Mouse (Mus musculus): ENCODE data around the gene Slc17a7. TPM values are rescaled to one million over a fixed set of nuclear protein-coding genes. Genes with fewer than 3 reads are reported as not detected.
"Not testable (repeated sequence)": the region's sequence is repeated elsewhere in the genome, so short reads cannot be mapped to it uniquely, and the experiment has no call there.

Slc17a7 gene
- total RNA-seq, 4 experiments from 2014 or later: 0.46 to 1.1 (median 0.65) TPM

DNA sequence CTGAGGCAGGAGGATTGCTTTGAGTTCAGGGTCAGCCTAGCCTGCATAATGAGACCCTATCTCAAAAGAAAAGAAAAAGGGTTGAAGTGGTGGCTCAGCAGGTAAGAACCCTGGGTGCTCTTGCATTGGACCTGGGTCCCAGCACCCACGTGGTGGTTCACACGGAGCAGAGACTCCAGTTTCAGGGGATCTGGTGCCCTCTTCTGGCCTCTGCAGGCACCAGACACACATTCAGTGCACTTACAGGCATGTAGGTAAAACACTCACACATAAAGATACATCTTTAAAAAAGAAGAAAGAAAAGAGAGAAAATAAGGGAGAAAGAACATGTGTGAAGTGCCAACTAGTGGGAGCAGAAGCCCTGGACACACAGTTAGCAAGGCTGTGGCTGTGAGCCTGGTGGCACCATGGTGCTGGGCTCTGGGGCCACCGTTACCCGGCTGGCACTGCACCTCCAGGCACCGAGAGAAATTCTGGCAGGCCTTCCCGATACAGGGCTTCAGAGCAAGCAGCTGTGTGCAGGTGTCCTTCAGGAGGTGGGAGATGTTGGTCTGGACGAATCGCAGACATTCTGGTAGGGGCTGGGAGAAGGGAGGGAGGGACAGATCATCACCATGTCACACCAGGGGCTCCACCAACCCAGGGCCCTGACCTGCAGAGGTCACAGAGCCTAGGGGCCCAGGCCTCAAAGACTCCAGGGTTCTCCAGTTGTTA is 30.1 kb upstream of the Slc17a7 start:
- DNase-seq: no peak

DNA sequence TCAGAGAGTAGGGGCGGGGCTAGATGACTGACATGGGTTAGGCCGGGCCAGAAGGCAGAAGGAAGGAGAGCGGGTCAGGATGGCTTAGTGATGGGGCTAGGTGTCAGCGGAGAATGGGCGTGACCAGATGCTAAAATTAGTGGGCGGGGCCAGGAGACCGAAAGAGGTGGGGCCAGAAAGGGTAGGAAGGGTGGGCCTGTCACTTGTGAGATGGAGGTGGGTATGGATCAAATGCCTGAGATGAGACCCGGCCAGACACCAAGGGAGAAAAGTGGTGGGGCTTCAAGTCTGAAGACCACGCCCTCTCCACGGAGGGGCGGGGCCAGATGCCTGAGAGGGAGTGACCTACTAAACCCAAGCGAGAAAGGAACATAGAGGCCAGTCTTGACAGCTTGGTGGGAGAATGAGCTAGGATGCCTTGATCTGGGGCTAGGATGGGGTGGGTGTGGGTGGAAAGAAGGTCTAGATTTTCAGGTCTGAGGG is 29.2 kb upstream of the Slc17a7 start:
- no peak for DNase-seq

DNA sequence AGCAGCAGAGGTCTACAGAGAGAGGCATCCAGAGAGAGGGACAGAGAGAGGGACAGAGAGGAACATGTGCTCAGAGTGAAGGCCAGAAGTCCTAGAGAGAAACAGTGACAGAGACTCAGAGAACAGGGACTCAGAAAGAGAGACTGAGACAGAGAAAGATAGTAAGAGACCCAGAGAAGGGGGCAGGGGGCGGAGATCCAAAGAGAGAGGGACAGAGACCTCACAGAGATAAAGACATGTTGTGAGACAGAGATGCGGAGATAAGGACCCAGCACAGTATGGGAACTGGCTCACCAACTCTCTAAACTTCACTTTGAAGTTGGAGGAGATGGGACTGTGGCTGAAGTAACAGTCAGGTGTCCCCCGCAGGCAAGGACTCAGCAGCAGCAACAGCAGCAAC is 28.4 kb upstream of the Slc17a7 start:
- no peak for DNase-seq

DNA sequence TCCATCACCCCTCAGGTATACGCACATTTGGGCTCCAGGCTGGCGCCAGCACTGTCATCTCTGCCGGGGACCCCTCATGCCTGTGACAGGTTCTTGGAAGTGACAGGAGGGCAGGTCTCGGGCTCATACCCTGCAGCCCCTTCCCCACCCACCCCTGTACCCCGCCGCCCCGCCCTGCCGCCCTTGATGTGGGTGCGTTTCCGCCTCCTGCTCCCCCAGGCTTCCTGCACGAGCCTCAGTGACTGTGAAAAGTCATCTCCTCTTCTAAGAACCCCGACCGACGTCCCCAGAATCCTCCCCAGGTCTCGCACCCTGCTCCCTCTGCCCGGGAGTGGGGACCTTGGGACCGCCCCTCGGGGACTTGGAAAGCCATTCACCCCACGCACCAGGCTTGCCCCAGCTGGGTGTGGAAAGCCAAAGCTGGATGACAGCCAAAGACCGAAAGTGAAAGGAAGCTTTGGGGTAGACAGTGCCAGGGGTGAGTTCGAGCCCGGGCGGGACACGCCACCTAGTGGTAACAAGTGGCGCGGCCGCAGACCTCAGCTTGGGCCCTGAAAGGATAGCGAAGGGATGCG is 27.7 kb upstream of the Slc17a7 start, which contains the start of the genes Gm45713 and Flt3l:
TSS of gene Gm45713 (minus strand) at position 239 of the 575 bp plus-strand sequence.
TSS of gene Flt3l (minus strand) at position 440 of the 575 bp plus-strand sequence.
- DNase-seq: peak; percentile 92

DNA sequence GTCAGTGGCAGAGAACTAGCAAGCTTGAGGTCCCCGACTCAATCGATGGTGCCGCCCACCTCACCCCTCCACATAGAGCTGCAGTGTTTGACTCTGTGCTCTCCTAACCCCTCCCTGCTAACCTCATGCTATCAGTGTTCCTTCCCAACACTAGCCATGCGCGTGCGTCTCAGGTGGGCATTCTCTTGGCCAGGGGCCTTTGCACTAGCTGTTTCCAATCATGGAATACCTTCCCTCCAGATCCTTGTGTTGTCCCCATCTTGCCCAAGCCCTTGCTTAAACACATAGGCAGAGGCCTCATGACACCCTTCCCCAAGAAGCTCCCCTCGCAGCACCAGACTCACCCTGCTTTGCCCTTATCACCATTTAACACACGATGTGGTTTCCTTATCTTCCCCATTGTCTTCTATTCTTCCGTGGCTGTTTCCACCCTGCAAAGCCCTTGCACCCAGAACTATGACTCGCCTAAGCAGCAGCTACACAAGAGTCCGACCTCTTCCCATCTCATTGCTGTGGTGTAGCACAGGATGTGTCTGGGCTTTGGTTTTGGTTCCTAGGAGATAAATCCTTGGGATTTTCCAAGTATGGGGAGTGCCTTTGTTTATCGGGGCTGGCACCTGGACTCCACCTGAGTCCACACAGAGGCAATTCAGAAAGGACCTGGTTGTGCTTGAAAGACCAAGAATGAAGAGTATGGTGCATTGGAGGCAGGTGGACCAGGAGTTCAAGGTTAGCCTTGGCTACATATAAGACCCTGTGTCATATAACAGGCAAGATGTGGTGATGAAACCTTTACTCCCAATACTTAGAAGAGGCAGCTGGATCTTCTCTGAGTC is 26.4 kb upstream of the Slc17a7 start:
- no peak for DNase-seq

DNA sequence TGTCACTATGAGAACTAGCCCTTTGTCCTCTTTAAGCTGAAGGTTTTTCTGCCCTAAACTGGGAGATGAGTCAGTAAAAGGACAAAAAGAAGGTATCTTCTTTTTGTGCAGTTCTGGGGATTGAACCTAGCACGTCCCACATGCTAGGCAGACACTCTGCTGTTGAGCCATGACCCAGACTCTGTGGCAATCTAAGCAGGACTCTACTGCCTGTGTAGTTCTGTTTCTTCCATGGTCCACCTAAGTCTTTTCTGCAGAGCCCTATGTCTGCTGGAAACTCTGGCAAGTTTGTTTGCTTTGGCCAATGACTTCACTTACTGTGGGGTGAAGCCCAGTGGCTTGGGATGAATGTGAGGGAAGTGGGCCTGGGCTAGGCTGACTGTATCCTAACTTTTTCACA is 25.3 kb upstream of the Slc17a7 start:
- DNase-seq: no peak

DNA sequence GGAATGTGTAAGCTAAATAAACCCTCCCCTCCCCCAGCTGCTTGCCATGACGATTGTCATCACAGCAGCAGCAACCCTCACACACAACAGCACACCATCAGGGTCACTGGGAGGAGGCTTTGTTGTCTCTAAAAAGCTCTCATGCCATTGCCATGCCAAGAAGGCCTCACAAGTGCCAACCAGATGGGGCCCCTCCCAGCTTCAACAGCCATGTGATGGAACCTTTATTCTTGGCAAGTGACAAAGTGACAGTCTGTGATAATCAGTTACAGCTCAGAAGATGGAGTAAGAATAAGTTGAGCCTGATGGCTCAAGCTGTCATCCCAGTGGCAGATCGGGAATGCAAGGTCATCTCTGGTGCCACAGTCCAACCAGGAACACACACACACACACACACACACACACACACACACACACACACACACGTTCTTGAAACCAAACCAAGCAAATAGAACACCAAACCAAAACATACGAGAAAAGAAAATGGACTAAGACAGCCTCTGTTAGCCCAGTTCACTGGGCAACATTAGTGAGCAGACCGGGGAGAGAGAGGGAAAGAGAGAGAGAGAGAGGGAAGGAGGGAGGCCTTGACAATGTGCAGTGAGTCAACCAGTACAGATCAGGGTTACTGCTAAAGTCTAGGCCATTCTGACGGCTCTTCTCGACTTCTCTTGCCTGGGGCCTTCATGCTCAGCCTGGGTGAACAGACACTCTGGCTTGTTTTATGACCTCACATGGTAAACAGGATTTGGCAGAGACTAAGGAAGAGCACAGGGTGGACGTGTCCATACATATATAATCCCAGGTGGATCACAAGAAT is 23.6 kb upstream of the Slc17a7 start:
- peak; percentile 74 for DNase-seq

DNA sequence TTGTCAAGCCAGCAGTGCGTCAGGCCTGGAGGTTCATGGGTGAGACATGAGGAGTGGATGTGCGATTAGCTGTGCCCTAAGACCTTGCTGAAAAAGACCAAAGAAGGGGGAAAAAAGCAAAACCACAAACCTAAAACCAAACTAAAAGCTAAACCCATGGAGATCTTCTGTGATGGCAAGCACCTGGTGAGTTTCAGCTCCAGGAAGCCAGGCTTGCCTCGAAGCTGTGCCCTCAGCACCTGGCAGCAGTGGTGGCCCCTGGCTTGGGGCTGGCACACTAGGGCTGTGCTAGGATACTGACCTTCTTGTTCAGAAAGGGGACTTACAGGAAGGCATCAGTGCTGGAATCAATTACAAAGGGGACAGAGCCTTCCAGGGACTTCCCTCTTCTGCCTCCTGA is 22.4 kb upstream of the Slc17a7 start:
- DNase-seq: no peak

DNA sequence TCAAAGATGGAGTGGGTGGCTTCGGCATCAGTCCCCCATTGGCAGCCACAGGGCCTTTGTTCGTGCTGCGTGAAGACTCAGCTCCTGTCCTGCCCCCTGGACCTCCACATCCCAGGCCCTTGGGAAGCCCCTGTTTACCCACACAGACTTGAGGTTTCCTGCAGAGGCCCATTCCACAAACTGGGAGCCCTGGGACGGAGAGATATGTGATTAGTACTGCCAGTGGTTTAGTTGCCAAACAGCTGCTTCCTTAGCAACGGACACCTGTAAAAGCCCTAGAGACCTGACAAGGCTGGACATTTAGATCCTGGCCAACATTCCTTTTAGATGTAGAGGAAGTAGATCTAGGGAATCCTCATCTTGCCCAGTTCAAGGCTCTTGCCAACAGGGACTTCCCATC is 21.8 kb upstream of the Slc17a7 start:
- DNase-seq: no peak

DNA sequence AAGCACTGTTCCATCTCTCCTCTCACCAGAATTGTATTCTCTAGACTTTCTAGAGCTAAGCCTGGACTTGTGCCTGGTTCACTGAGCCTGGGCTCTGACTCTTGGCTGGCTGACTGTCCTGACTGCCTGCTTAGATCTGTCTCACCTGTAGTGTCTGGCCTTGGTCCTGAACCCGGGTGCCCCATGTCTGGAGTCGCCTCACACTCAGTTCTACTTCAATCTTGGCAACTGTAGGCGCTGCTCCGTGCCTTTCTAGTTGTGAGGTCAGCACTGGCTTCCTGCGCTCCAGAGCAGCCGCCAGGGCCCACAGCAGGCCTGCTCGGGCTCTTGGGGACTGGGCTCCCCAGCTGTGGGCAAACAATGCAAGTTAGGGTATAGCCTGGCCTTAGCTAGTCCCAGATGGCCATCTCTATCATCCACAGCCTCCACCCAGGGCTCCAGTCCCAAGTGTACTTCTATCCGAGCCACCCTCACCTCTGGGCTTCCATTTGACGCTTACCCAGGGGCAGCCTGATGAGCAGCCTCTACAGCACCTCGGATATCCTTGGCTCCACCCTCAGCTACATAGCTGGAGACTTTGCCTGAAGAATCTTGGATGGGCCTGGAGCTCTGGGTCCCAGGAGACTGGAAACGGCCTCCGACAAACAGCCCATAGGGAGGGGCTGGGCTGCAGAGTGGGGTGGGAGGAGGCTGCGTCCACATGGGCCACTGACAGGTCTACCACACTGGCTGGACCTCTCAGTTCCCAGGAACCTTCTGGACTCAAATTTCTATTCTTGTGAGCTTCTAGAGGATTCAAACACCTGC is 19.2 kb upstream of the Slc17a7 start:
- no peak for DNase-seq

DNA sequence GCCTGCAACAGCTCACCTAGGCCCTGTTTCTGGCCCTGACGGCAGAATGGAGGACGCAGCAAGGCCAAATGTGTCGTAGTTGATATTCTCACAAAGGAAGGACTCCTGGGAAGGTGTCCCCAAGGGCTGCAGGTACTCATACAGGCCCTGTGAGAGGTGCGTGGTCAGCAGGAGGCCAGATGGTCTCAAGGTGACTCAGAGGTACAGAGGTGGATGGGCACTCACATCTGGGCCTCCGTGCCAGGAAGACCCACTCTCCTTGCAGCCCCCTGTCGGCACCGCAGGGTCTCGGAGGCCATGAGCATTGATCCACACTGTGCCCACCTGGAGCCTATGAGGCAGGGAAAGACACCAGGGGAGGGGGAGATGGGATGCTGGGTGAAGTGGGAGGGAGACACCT is 18.3 kb upstream of the Slc17a7 start:
- DNase-seq: no peak

DNA sequence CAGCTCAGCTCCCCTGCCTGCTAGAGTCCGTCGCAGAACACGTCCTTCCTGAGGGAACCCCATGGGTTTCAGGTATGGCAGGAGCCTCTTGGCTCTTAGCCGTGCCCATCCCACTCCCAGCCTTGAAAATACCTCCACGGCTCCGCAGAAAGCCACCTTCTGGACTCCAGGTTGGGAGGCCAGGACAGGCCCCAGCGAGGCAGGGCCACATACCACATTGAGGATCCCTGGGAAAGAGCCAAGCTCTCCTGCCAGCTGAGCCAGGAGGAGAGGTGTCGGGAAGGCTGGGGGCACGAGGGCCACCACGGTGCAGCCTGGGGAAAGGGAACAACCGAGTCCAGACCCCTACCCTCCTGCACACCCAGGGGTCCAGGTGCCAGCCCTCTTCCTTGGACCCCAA is 16.5 kb upstream of the Slc17a7 start:
- no peak for DNase-seq

DNA sequence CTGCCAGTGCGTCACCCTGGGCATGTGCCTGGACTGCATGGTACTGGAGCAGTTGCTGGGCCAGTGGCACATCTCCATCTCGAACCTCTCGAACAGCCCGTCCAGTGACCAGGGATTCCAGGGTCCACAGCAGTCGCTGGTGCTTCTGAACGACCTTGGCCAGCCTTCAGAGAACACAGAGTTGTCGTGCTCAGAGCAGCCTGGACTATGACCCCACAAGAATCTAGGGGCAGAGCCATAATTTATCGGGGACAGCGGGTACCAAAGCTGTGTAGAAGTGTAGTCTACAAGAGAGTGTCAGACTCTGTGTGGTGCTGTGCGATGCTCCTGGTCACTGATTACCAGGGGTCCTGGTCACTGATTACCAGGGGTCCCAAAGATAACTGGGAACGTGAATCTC is 15.8 kb upstream of the Slc17a7 start:
- no peak for DNase-seq

DNA sequence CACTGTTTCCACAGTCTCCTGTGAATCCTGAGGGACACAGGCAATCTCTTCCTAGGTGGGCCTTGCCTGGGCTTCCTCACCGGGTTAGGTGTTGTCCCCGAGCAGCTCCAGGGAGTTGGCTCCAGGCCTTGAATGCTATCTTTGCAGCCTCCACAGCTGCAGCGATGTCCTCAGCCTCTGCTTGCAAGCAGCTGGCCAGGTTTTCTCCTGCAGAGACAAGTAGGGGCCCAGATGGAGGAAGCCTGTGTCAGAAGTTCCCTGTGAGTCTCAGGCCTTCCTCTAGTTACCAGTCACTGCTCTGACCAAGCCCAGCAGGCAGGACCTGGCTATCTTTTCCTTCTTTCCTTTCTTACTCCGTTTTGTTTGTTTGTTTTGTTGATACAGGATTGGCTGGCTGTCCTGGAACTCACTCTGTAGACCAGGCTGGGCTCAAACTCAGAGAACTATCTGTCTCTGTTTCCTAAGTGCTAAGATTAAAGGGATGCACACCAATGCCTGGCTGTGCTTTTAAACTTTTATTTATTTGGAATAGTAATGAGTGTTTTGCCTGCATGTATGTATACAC is 15.1 kb upstream of the Slc17a7 start:
- DNase-seq: no peak

DNA sequence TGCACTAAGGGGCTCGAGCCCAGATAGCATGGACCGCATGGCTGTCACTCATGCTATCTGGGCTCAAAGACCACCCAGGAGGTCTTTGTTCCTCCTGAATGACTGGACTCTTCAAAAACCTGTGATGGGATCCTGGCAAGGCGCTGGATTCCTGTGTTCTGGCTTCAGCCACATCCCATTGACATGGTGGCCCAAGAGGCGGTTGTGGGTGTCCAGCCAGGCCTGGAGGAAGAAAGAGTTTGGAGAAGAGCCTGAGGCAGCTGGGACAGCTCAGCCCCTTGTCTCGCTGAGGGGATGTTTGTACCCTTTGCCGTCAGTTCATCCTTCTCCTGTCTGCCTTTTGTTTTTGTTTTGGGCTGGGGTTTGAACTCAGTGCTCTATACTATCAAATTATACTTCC is 14.2 kb upstream of the Slc17a7 start:
- DNase-seq: no peak

DNA sequence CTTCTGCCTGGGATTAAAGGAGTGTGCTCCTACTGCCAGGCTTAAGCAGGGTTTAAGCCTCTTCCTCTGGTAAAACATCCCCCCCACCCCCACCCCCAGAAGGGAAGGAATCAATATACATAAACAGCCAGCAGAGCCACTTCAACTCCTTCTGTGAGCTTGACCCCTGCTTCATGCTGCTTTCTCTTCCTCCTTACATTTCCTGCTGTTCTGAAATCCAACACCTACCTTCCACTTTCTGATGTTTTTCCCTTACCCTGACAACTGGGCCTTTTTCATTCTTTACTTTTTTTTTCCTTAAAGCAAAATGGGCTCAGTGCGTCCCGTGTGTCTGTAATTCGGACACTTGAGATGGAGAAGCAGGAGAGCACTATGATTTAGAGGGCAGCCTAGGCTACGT is 13.4 kb upstream of the Slc17a7 start:
- DNase-seq: no peak

DNA sequence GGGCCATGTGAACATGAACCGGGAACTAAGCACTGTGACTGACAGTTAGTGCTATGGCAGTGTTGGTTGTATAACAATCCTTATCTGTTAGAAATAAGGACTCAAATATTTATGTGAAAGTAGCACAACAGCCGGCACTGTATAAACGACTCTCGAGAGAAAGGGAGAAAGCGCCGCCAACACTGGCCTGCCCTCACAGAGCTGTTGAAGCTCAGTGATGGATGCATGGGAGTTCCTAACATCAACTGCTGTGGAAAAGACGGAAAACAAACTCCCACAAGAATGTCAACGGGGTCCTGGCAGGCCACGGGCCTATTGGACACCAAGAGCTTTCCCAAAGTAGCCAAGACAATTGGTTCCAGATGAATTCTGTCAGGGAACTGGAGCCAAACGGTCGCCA is 12.4 kb upstream of the Slc17a7 start:
- DNase-seq: no peak

DNA sequence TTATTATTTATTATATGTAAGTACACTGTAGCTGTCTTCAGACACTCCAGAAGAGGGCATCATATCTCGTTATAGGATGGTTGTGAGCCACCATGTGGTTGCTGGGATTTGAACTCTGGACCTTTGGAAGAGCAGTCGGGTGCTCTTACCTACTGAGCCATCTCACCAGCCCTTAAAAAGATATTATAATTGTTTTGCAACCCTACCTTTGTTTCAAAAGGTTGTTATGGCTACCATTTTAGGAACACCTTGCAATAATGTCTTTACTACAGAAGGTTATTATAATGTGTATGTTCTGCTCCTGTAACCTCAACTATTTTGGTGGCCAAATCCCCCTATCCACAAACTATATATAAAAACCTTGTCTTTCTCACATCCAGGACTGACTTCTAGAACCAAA is 10.7 kb upstream of the Slc17a7 start:
- not testable (repeated sequence) for DNase-seq

DNA sequence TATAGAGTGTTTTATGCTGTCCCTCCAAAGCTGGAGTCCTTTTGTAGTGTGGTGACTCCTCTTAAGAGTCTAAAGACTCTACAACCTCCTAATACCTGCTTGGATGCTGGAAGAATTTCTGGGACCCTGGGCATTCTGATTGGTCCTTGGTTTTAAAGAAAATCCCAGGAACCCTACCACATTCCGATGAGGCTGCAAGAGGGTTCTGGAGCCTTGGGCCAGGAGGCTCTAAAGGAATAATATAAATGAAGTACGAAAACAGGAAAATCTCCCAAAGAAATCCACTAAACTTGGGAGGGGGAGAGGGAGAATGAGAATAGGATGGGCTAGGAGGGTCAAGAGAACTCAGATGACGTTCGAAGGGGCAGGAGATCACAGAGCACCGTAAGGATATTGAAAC is 10.2 kb upstream of the Slc17a7 start:
- DNase-seq: no peak

DNA sequence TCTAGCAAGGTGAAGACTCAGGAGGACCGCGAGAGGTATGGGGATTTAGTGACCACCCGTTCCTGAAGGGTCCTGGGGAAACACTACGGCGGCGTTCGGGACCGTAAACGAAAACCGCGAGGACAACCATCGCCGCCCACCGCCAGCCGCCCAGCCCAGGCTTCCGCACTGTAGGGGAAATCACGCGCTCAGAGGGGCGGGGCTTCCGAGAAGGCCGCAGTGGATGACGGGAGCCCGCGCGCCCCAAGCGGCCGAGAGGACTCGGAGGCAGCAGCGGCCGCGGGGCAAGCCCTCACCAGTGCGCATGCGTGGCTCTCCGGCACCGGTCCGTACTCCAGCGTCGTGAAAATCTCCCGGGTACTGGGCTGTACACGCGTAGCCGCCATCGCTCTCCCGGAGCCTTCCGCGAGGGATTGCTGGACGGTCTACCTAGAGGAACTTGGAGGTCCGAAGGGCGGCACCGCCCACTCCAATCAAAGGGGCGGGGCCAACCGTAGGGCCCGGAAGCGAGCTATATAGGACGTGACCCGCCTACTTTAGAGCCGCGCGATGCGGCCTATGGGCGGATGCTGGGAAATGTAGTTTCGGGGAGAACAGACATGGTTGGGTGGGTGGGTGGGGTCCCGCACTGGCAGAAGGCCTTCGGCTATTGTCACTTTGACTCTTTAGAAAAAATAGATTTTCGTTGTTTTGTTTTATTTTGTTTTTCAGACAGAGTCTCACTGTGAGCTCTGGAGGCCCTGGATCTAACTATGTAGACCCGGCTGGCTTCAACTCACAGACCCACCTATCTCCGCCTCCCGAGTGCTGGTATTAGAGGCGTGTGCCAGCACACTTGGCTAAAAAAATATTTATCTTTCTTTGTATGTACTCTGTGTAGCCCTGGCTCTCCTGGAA is 9.4 kb upstream of the Slc17a7 start, which contains the start of the genes Pih1d1 and Aldh16a1:
TSS of gene Pih1d1 (plus strand) at position 208 of the 897 bp plus-strand sequence.
TSS of gene Aldh16a1 (minus strand) at position 489 of the 897 bp plus-strand sequence.
- DNase-seq: peak; percentile 93

Measured in adrenal gland, adult 8-10 months (tissue).